In genomic region chr12:32838406-32838805, GRCm38 (mm10) we compare ENCODE assay signal across 17 mouse cellular contexts. TPM values are rescaled to one million over a fixed set of nuclear protein-coding genes. Genes with fewer than 3 reads are reported as not detected.
DNase-seq lines count a peak whose midpoint lies in the region; TF ChIP-seq lines count a peak whose summit lies in the region.
"Had no signal": no experiment of that assay in that cellular context is flagged by ENCODE, and none has a peak within 500 bp of the region (broad histone marks: within the 10 kb centered on the region; RNA-seq: fewer than 3 reads in every experiment).

No protein-coding gene starts in this region.

- H3K4me3 ChIP-seq in cerebellum, adult 2 months (replicated peaks; ENCODE audit: insufficient read depth, low read depth, low read length) = no peak overlapping the region
- H3K4me3 ChIP-seq in gastrocnemius, adult 2 months = no peak overlapping the region
- H3K4me3 ChIP-seq: embryonic facial prominence, embryonic 13.5 days; forebrain, embryonic 12.5 days; heart, adult 2 months; heart, embryonic 15.5 days; hindbrain, embryonic 10.5 days; intestine, embryonic 15.5 days had no signal

- TF ChIP-seq POLR2A in cerebellum, adult 2 months (IDR thresholded peaks at IDR 0.05; ENCODE audit: borderline replicate concordance, insufficient read depth, low read length) = no peak

- peak; percentile 41 to 71 for DNase-seq in cerebellum, adult 2 months
- DNase-seq in cerebellum, postnatal 4 days (ENCODE audit: low spot score in 2 of 2) = no peak
- DNase-seq in gastrocnemius, adult 2 months = no peak
- DNase-seq in gastrocnemius, postnatal 25 days = no peak
- peak; percentile 48 for DNase-seq in R1 (ENCODE audit: low read depth, low spot score)
- DNase-seq in brain, adult 2 months (ENCODE audit: low read depth, low spot score) = peak; percentile 79
- DNase-seq in lung, postnatal 10 days = no peak
- DNase-seq: adrenal gland, adult 8-10 months; heart, adult 2 months; heart, postnatal 14 days; kidney, adult 18-20 months had no signal

- intact Hi-C loops in gastrocnemius, adult 2 months (cut with DNase I) = no loop called here

- H3K27ac ChIP-seq in cerebellum, adult 2 months (ENCODE audit: insufficient read depth, low read length) = peak overlapping the region; percentile 43; the same call in 1 of the 2 replicates
- H3K27ac ChIP-seq in gastrocnemius, adult 2 months = peak overlapping the region; percentile 88
- H3K27ac ChIP-seq: embryonic facial prominence, embryonic 13.5 days; forebrain, embryonic 12.5 days; heart, adult 2 months; heart, embryonic 15.5 days; hindbrain, embryonic 10.5 days; hindbrain, embryonic 14.5 days; intestine, embryonic 15.5 days had no signal

- 0 out of 2 replicates have a peak, but pooled peaks have one; percentile 7 for TF ChIP-seq CTCF in cerebellum, adult 2 months (IDR thresholded peaks at IDR 0.05; ENCODE audit: borderline replicate concordance, insufficient read depth, low read depth, low read length)
- no peak for TF ChIP-seq CTCF in gastrocnemius, adult 2 months (IDR thresholded peaks at IDR 0.05)

- H3K4me1 ChIP-seq in cerebellum, adult 2 months (ENCODE audit: control insufficient read depth, insufficient read depth, low read length) = peaks cover 7% of the 10 kb centered on the region
- H3K4me1 ChIP-seq: embryonic facial prominence, embryonic 13.5 days; forebrain, embryonic 12.5 days; hindbrain, embryonic 10.5 days; intestine, embryonic 15.5 days had no signal

- 19% methylated on average over 4 of the region's 4 CpGs for WGBS in cerebellum, adult 2 months

- no peaks in the 10 kb centered on the region for H3K27me3 ChIP-seq in cerebellum, adult 2 months (ENCODE audit: control insufficient read depth, insufficient read depth, low read length)
- H3K27me3 ChIP-seq: embryonic facial prominence, embryonic 13.5 days; forebrain, embryonic 12.5 days; heart, embryonic 15.5 days; intestine, embryonic 15.5 days had no signal

RNA-seq across cellular contexts. Expression of gene Nampt, which starts 19.1 kb away (rescaled TPM):
- 29.8 and 30.2 TPM in 2 replicates for polyA plus RNA-seq in cerebellum, adult 2 months (2012; rRNA removed)
- 10 to 100 TPM; 90.3 to 94.4 TPM for total RNA-seq in gastrocnemius, adult 2 months (2021)
- 10 to 100 TPM; 53.0 to 58.2 TPM for total RNA-seq in gastrocnemius, postnatal 25 days (2021)

Comparison
In these comparisons a context has a peak if more than half of its experiments do, and no peak if none do; other contexts are left out.
1. DNase-seq: peak in cerebellum, adult 2 months (2 of 2), R1 (single experiment) and brain, adult 2 months (single experiment); none in cerebellum, postnatal 4 days (0 of 2), gastrocnemius, adult 2 months (single experiment), gastrocnemius, postnatal 25 days (single experiment) and lung, postnatal 10 days (single experiment).